31 mouse cellular contexts compared by ENCODE assay signal in the genomic region with DNA sequence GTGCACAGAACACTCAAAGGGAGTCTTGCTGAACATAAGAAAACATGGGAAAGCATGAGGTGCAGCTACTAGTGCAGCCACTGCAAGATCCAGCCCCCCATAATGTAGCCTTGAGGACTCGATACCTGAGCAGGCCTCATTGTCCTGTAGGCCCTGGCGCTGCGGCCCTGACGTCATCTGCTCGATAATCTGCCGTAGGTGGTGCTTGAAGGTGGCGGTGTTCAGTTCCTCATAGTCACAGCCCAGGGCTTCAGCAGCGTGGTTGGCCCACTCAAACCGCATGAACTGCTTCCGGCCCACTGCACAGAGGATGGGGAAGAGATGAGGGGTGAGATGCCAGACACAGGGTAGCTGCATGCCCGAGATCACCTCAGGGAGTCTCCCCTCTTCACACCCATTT. TPM values are rescaled to one million over a fixed set of nuclear protein-coding genes. Genes with fewer than 3 reads are reported as not detected.
DNase-seq lines count a peak whose midpoint lies in the region; ATAC-seq lines count a peak whose summit lies in the region.
"Had no signal": no experiment of that assay in that cellular context is flagged by ENCODE, and none has a peak within 500 bp of the region (broad histone marks: within the 10 kb centered on the region; RNA-seq: fewer than 3 reads in every experiment).

No protein-coding gene starts in this region.

- peak overlapping the region; percentile 40; the same call in 1 of the 2 replicates for H3K27ac ChIP-seq in hindbrain, embryonic 10.5 days
- H3K27ac ChIP-seq in hindbrain, embryonic 14.5 days = no peak overlapping the region
- H3K27ac ChIP-seq in midbrain, embryonic 13.5 days = 0 out of 2 replicates have a peak overlapping the region, but pooled peaks have one; percentile 10
- H3K27ac ChIP-seq in midbrain, embryonic 16.5 days (ENCODE audit: low read length) = no peak overlapping the region
- H3K27ac ChIP-seq: embryonic facial prominence, embryonic 13.5 days; forebrain, embryonic 13.5 days; heart, embryonic 15.5 days; hindbrain, embryonic 15.5 days; intestine, embryonic 15.5 days had no signal

- WGBS in hindbrain, embryonic 10.5 days = 83% methylated on average over 11 of the region's 11 CpGs
- WGBS in hindbrain, embryonic 14.5 days = 74% methylated on average over 11 of the region's 11 CpGs
- WGBS in midbrain, embryonic 13.5 days = 79% methylated on average over 11 of the region's 11 CpGs
- WGBS in midbrain, embryonic 16.5 days = 87% methylated on average over 11 of the region's 11 CpGs

- peaks cover 84% of the 10 kb centered on the region for H3K4me1 ChIP-seq in hindbrain, embryonic 10.5 days (replicated peaks)
- peaks cover 41% of the 10 kb centered on the region for H3K4me1 ChIP-seq in hindbrain, embryonic 14.5 days (replicated peaks; ENCODE audit: control insufficient read depth, insufficient read depth, low read length)
- H3K4me1 ChIP-seq in midbrain, embryonic 13.5 days (replicated peaks) = peaks cover 88% of the 10 kb centered on the region
- H3K4me1 ChIP-seq in midbrain, embryonic 16.5 days (ENCODE audit: control insufficient read depth, insufficient read depth, low read length) = peaks cover 49% of the 10 kb centered on the region

- H3K9me3 ChIP-seq in hindbrain, embryonic 10.5 days = no peaks in the 10 kb centered on the region
- H3K9me3 ChIP-seq in hindbrain, embryonic 14.5 days (ENCODE audit: control insufficient read depth, low read length) = no peaks in the 10 kb centered on the region
- H3K9me3 ChIP-seq in midbrain, embryonic 13.5 days = no peaks in the 10 kb centered on the region
- no peaks in the 10 kb centered on the region for H3K9me3 ChIP-seq in midbrain, embryonic 16.5 days (replicated peaks; ENCODE audit: control insufficient read depth, low read length, poor library complexity, severe bottlenecking)
- H3K9me3 ChIP-seq: embryonic facial prominence, embryonic 10.5 days; embryonic facial prominence, embryonic 13.5 days; forebrain, embryonic 10.5 days; forebrain, embryonic 13.5 days; heart, embryonic 12.5 days; heart, embryonic 15.5 days; hindbrain, embryonic 15.5 days; intestine, embryonic 15.5 days had no signal

- H3K4me3 ChIP-seq in hindbrain, embryonic 10.5 days = no peak overlapping the region
- H3K4me3 ChIP-seq in hindbrain, embryonic 14.5 days (replicated peaks; ENCODE audit: low read length) = no peak overlapping the region
- no peak overlapping the region for H3K4me3 ChIP-seq in midbrain, embryonic 13.5 days (replicated peaks)
- H3K4me3 ChIP-seq in midbrain, embryonic 16.5 days (ENCODE audit: low read depth, low read length) = no peak overlapping the region
- H3K4me3 ChIP-seq: embryonic facial prominence, embryonic 10.5 days; embryonic facial prominence, embryonic 13.5 days; forebrain, embryonic 10.5 days; forebrain, embryonic 13.5 days; heart, embryonic 12.5 days; heart, embryonic 15.5 days; hindbrain, embryonic 15.5 days; intestine, embryonic 15.5 days had no signal

- no peak for ATAC-seq in hindbrain, embryonic 14.5 days (ENCODE audit: low FRiP score)
- no peak for ATAC-seq in midbrain, embryonic 13.5 days
- ATAC-seq in midbrain, embryonic 16.5 days = no peak
- ATAC-seq in megakaryocyte progenitor cell, adult 5-6 weeks (replicated peaks; ENCODE audit: poor library complexity) = peak; percentile 50
- ATAC-seq: forebrain, embryonic 13.5 days; forebrain, embryonic 16.5 days; intestine, embryonic 15.5 days; Patski had no signal

- H3K27me3 ChIP-seq in hindbrain, embryonic 10.5 days (ENCODE audit: insufficient read depth, poor library complexity, severe bottlenecking) = peaks cover 68% of the 10 kb centered on the region
- no peaks in the 10 kb centered on the region for H3K27me3 ChIP-seq in hindbrain, embryonic 14.5 days (ENCODE audit: control insufficient read depth, insufficient read depth, low read length)
- H3K27me3 ChIP-seq in midbrain, embryonic 13.5 days = 0 out of 2 replicates have a peak, but pooled peaks cover 9% of the 10 kb centered on the region
- no peaks in the 10 kb centered on the region for H3K27me3 ChIP-seq in midbrain, embryonic 16.5 days (ENCODE audit: control insufficient read depth, insufficient read depth, low read depth, low read length)
- H3K27me3 ChIP-seq: CH12.LX; forebrain, embryonic 13.5 days; heart, embryonic 15.5 days; hindbrain, embryonic 15.5 days; intestine, embryonic 15.5 days had no signal

- H3K4me2 ChIP-seq in hindbrain, embryonic 14.5 days (replicated peaks) = no peak overlapping the region
- no peak overlapping the region for H3K4me2 ChIP-seq in midbrain, embryonic 13.5 days (replicated peaks)
- H3K4me2 ChIP-seq in midbrain, embryonic 16.5 days (ENCODE audit: low read length) = no peak overlapping the region
- H3K4me2 ChIP-seq: embryonic facial prominence, embryonic 13.5 days; forebrain, embryonic 13.5 days; heart, embryonic 12.5 days; heart, embryonic 15.5 days; hindbrain, embryonic 15.5 days; intestine, embryonic 15.5 days had no signal

- H3K9ac ChIP-seq in hindbrain, embryonic 14.5 days = no peak overlapping the region
- no peak overlapping the region for H3K9ac ChIP-seq in midbrain, embryonic 13.5 days (replicated peaks)
- no peak overlapping the region for H3K9ac ChIP-seq in midbrain, embryonic 16.5 days (ENCODE audit: low read depth, low read length)
- H3K9ac ChIP-seq: embryonic facial prominence, embryonic 13.5 days; forebrain, embryonic 13.5 days; heart, embryonic 12.5 days; heart, embryonic 15.5 days; hindbrain, embryonic 15.5 days; intestine, embryonic 15.5 days had no signal

- DNase-seq in hindbrain, embryonic 10.5 days (ENCODE audit: low spot score) = no peak
- DNase-seq in hindbrain, embryonic 14.5 days (ENCODE audit: low spot score) = no peak
- DNase-seq in right cerebral cortex, postnatal 10 days (ENCODE audit: low spot score in 2 of 2) = no peak
- DNase-seq: adrenal gland, adult 2 months; adrenal gland, postnatal 14 days; B cell, adult 2 months; cerebellum, adult 11 months; cerebellum, adult 8-10 months; cerebellum, postnatal 10 days; cerebellum, postnatal 36 days; embryo, embryonic 11 days; gastrocnemius, postnatal 14 days; heart, adult 18-20 months; heart, postnatal 10 days; heart, postnatal 4 days; kidney, adult 11 months had no signal

- H3K36me3 ChIP-seq in hindbrain, embryonic 10.5 days = no peaks in the 10 kb centered on the region
- no peaks in the 10 kb centered on the region for H3K36me3 ChIP-seq in hindbrain, embryonic 14.5 days (replicated peaks; ENCODE audit: control insufficient read depth, insufficient read depth)
- H3K36me3 ChIP-seq in midbrain, embryonic 13.5 days = no peaks in the 10 kb centered on the region
- H3K36me3 ChIP-seq in midbrain, embryonic 16.5 days (ENCODE audit: control insufficient read depth, insufficient read depth, low read length) = no peaks in the 10 kb centered on the region
- H3K36me3 ChIP-seq: embryonic facial prominence, embryonic 10.5 days; embryonic facial prominence, embryonic 13.5 days; forebrain, embryonic 10.5 days; G1E; hindbrain, embryonic 15.5 days; intestine, embryonic 15.5 days had no signal

RNA-seq across cellular contexts. Expression of a gene that starts 50.0 kb away (rescaled TPM):
- polyA plus RNA-seq in hindbrain, embryonic 10.5 days (2016; fragmentation: Nextera tagmentation; extraction: Ambion mirVana) = 0.30 and 0.65 TPM in 2 replicates
- 1.1 and 1.4 TPM in 2 replicates for polyA plus RNA-seq in hindbrain, embryonic 14.5 days (2014; fragmentation: Nextera tagmentation; extraction: Ambion mirVana)
- polyA plus RNA-seq in midbrain, embryonic 13.5 days (2015; fragmentation: Nextera tagmentation; extraction: Ambion mirVana) = 2.1 and 2.3 TPM in 2 replicates
- polyA plus RNA-seq in midbrain, embryonic 16.5 days (2015; fragmentation: Nextera tagmentation; extraction: Ambion mirVana) = 2.0 TPM in 2 replicates
- 0.84 and 1.5 TPM in 2 replicates for total RNA-seq in megakaryocyte progenitor cell, adult 5-6 weeks (2015)
- 2.2 and 3.1 TPM in 2 replicates for total RNA-seq in megakaryocyte progenitor cell, adult 5-6 weeks (2017)
- total RNA-seq: CH12.LX had no signal
- polyA plus RNA-seq: G1E, Patski had no signal

Comparison
In these comparisons a context has a peak if more than half of its experiments do, and no peak if none do; other contexts are left out.
1. H3K27ac ChIP-seq: peak in hindbrain, embryonic 10.5 days (single experiment) and midbrain, embryonic 13.5 days (single experiment); none in hindbrain, embryonic 14.5 days (single experiment) and midbrain, embryonic 16.5 days (single experiment).